ENCODE assay signal across 26 mouse cellular contexts in the genomic region with DNA sequence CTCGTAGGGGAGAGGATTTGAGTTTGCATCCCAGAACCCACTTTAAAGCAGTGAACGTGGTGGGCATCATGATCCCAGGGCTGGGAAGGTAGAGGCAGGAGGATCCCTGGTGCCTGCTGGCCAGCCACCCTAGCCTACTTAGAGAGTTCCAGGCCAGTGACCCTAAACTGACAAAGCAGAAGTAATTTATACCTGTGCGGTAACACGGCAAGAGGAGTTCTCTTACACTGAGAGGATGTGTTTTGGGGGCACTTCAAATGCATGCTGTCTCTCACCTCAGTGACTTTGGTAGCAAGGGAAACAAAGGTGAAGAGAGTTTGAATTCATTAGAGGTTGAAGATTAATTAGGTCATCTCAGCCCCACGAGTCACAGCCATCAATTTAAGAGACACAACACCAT.
DNase-seq lines count a peak whose midpoint lies in the region; ATAC-seq lines count a peak whose summit lies in the region.
"Had no signal": no experiment of that assay in that cellular context is flagged by ENCODE, and none has a peak within 500 bp of the region (broad histone marks: within the 10 kb centered on the region; RNA-seq: fewer than 3 reads in every experiment).

No protein-coding gene starts in this region.

- H3K36me3 ChIP-seq in kidney, embryonic 16.5 days (ENCODE audit: insufficient read depth, low read length) = no peaks in the 10 kb centered on the region
- no peaks in the 10 kb centered on the region for H3K36me3 ChIP-seq in splenic B cell, adult 2 months (ENCODE audit: control insufficient read depth, insufficient read depth, low read length, poor library complexity, severe bottlenecking)
- H3K36me3 ChIP-seq in forebrain, embryonic 11.5 days (ENCODE audit: control insufficient read depth, insufficient read depth, low read length) = no peaks in the 10 kb centered on the region
- H3K36me3 ChIP-seq: forebrain, embryonic 10.5 days; G1E; heart, embryonic 12.5 days; heart, embryonic 15.5 days; hindbrain, embryonic 10.5 days; hindbrain, embryonic 13.5 days had no signal

- peak; percentile 60; the same call in 1 of the 2 replicates for ATAC-seq in kidney, embryonic 16.5 days (ENCODE audit: low FRiP score, low TSS enrichment)
- no peak for ATAC-seq in forebrain, embryonic 11.5 days (replicated peaks; ENCODE audit: low FRiP score)
- ATAC-seq: Patski had no signal

- H3K27me3 ChIP-seq in kidney, embryonic 16.5 days (ENCODE audit: insufficient read depth, low read length) = peaks cover 52% of the 10 kb centered on the region
- no peaks in the 10 kb centered on the region for H3K27me3 ChIP-seq in splenic B cell, adult 2 months (ENCODE audit: control insufficient read depth, insufficient read depth, low read length, poor library complexity, severe bottlenecking)
- H3K27me3 ChIP-seq in forebrain, embryonic 11.5 days (ENCODE audit: control insufficient read depth, insufficient read depth, low read length) = no peaks in the 10 kb centered on the region
- H3K27me3 ChIP-seq: CH12.LX; heart, embryonic 12.5 days; heart, embryonic 15.5 days; Patski had no signal

- no peak overlapping the region for H3K27ac ChIP-seq in kidney, embryonic 16.5 days (ENCODE audit: low read length)
- no peak overlapping the region for H3K27ac ChIP-seq in forebrain, embryonic 11.5 days (ENCODE audit: low read depth, low read length)
- H3K27ac ChIP-seq: gastrocnemius, adult 2 months; heart, embryonic 15.5 days; hindbrain, embryonic 10.5 days; hindbrain, embryonic 13.5 days had no signal

- DNase-seq in kidney, adult 11 months = no peak
- peak; percentile 15 for DNase-seq in retina, postnatal 1 day
- no peak for DNase-seq in retina, embryonic 14.5 days (ENCODE audit: low spot score)
- DNase-seq in B cell, adult 2 months = peak; percentile 39 to 43
- peak; percentile 61 for DNase-seq in splenic B cell, adult 2 months (ENCODE audit: low read depth, low spot score)
- no peak for DNase-seq in forebrain, embryonic 11.5 days (ENCODE audit: low spot score)
- DNase-seq: adrenal gland, postnatal 10 days; adrenal gland, postnatal 36 days; cerebellum, adult 18-20 months; cerebellum, adult 9-10 months; cerebellum, postnatal 14 days; forebrain, postnatal 0 days; gastrocnemius, adult 2 months; gastrocnemius, postnatal 14 days; heart, adult 18-20 months; heart, postnatal 10 days; heart, postnatal 36 days had no signal

- H3K4me2 ChIP-seq in kidney, embryonic 16.5 days (replicated peaks; ENCODE audit: low read depth, low read length) = no peak overlapping the region
- no peak overlapping the region for H3K4me2 ChIP-seq in forebrain, embryonic 11.5 days (ENCODE audit: low read depth, low read length, severe bottlenecking)
- H3K4me2 ChIP-seq: heart, embryonic 12.5 days; heart, embryonic 15.5 days; hindbrain, embryonic 13.5 days had no signal

- no peak overlapping the region for H3K9ac ChIP-seq in kidney, embryonic 16.5 days (replicated peaks; ENCODE audit: low read length)
- no peak overlapping the region for H3K9ac ChIP-seq in forebrain, embryonic 11.5 days (ENCODE audit: low read length)
- H3K9ac ChIP-seq: forebrain, postnatal 0 days; heart, embryonic 12.5 days; heart, embryonic 15.5 days; hindbrain, embryonic 13.5 days had no signal

- H3K4me3 ChIP-seq in kidney, embryonic 16.5 days (ENCODE audit: low read length) = no peak overlapping the region
- no peak overlapping the region for H3K4me3 ChIP-seq in forebrain, embryonic 11.5 days (ENCODE audit: low read depth, low read length)
- H3K4me3 ChIP-seq: forebrain, embryonic 10.5 days; gastrocnemius, adult 2 months; heart, embryonic 12.5 days; heart, embryonic 15.5 days; hindbrain, embryonic 10.5 days; hindbrain, embryonic 13.5 days had no signal

- no peaks in the 10 kb centered on the region for H3K9me3 ChIP-seq in kidney, embryonic 16.5 days (ENCODE audit: low read length)
- no peaks in the 10 kb centered on the region for H3K9me3 ChIP-seq in forebrain, embryonic 11.5 days (ENCODE audit: control insufficient read depth, low read length)
- H3K9me3 ChIP-seq: forebrain, embryonic 10.5 days; heart, embryonic 12.5 days; heart, embryonic 15.5 days; hindbrain, embryonic 10.5 days; hindbrain, embryonic 13.5 days had no signal

- H3K4me1 ChIP-seq in kidney, embryonic 16.5 days (ENCODE audit: insufficient read depth, low read length) = 0 out of 2 replicates have a peak, but pooled peaks cover 11% of the 10 kb centered on the region
- peaks cover 12% of the 10 kb centered on the region; the same call in 1 of the 2 replicates for H3K4me1 ChIP-seq in forebrain, embryonic 11.5 days (replicated peaks; ENCODE audit: control insufficient read depth, insufficient read depth, low read length)

- WGBS in kidney, embryonic 16.5 days = 29% methylated on average over 5 of the region's 5 CpGs
- WGBS in forebrain, embryonic 11.5 days = 58% methylated on average over 5 of the region's 5 CpGs

Comparison
In these comparisons a context has a peak if more than half of its experiments do, and no peak if none do; other contexts are left out.
1. DNase-seq: peak in retina, postnatal 1 day (single experiment), B cell, adult 2 months (2 of 2) and splenic B cell, adult 2 months (single experiment); none in kidney, adult 11 months (single experiment), retina, embryonic 14.5 days (single experiment) and forebrain, embryonic 11.5 days (single experiment).